In the genomic region with DNA sequence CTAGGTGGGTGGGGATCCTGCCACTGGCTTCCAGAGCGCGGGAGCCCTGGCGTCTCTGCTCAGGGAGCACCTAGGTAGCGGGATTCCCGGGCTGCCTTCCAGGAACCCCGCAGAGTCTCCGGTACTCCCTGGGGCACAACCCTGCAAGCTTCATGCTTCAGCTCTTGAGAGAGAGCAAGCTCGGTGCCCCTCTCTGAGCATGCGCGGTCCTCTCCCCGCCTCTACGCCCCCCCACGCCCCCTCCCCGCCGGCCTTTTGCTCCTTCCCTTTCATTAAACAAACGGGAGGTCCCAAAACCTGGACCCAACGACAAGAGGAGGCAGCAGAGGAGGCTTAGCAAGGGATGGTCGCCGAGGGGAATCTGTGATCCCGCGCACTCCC, we compare ENCODE assay signal across 8 mouse cellular contexts. TPM values are rescaled to one million over a fixed set of nuclear protein-coding genes. Genes with fewer than 3 reads are reported as not detected.
DNase-seq lines count a peak whose midpoint lies in the region; ATAC-seq and TF ChIP-seq lines count a peak whose summit lies in the region.

A gene (plus strand): TSS at position 253 of the 381 bp plus-strand sequence.

- H3K4me2 ChIP-seq in kidney, postnatal 0 days (ENCODE audit: low read length): peak within 1 kb of the TSS; percentile 97
- H3K4me2 ChIP-seq in liver, embryonic 12.5 days: peak within 1 kb of the TSS; percentile 68

- TF ChIP-seq EP300 in heart, adult 2 months (IDR thresholded peaks at IDR 0.05; ENCODE audit: insufficient read depth, low read depth, low read length): no peak

- no peak for DNase-seq in heart, adult 2 months
- no peak for DNase-seq in heart, adult 11 months
- DNase-seq in cerebellum, adult 8-10 months: peak; percentile 44
- DNase-seq in kidney, postnatal 0 days (ENCODE audit: low spot score): peak; percentile 65
- peak; percentile 45 for DNase-seq in right cerebral cortex, postnatal 25 days

- H3K27ac ChIP-seq in heart, adult 2 months: no peak within 1 kb of the TSS
- H3K27ac ChIP-seq in kidney, postnatal 0 days: peak within 1 kb of the TSS; percentile 68
- H3K27ac ChIP-seq in liver, embryonic 12.5 days: no peak within 1 kb of the TSS

- WGBS in heart, adult 2 months: under 1% methylated on average over 21 of the region's 21 CpGs
- under 1% methylated on average over 21 of the region's 21 CpGs for WGBS in kidney, postnatal 0 days
- WGBS in liver, embryonic 12.5 days (ENCODE audit: insufficient replicate concordance): 2% methylated on average over 21 of the region's 21 CpGs

- no peak within 1 kb of the TSS for H3K9ac ChIP-seq in heart, adult 2 months (ENCODE audit: low read depth, low read length)
- H3K9ac ChIP-seq in kidney, postnatal 0 days (ENCODE audit: low read depth, low read length): peak within 1 kb of the TSS; percentile 46
- H3K9ac ChIP-seq in liver, embryonic 12.5 days: no peak within 1 kb of the TSS

- H3K9me3 ChIP-seq in kidney, postnatal 0 days (replicated peaks; ENCODE audit: low read length): no peaks in the 10 kb centered on the region
- no peaks in the 10 kb centered on the region for H3K9me3 ChIP-seq in liver, embryonic 12.5 days (replicated peaks)

- no peaks in the 10 kb centered on the region for H3K36me3 ChIP-seq in heart, adult 2 months (ENCODE audit: control insufficient read depth, insufficient read depth, low read length)
- no peaks in the 10 kb centered on the region for H3K36me3 ChIP-seq in kidney, postnatal 0 days (ENCODE audit: insufficient read depth, low read length)
- H3K36me3 ChIP-seq in liver, embryonic 12.5 days: no peaks in the 10 kb centered on the region

- no peak for TF ChIP-seq CTCF in heart, adult 2 months (IDR thresholded peaks at IDR 0.05)
- no peak for TF ChIP-seq CTCF in kidney, postnatal 0 days (IDR thresholded peaks at IDR 0.05; ENCODE audit: low read depth)

- no peaks in the 10 kb centered on the region for H3K79me2 ChIP-seq in heart, adult 2 months (replicated peaks; ENCODE audit: control insufficient read depth, insufficient read depth, low read length)

- peak within 1 kb of the TSS; percentile 34 for H3K4me3 ChIP-seq in heart, adult 2 months
- H3K4me3 ChIP-seq in kidney, postnatal 0 days (replicated peaks; ENCODE audit: low read depth, low read length): peak within 1 kb of the TSS; percentile 59
- peak within 1 kb of the TSS; percentile 51 for H3K4me3 ChIP-seq in liver, embryonic 12.5 days

- TF ChIP-seq POLR2A in heart, adult 2 months (IDR thresholded peaks at IDR 0.05; ENCODE audit: insufficient read depth, low read depth, low read length): no peak

- H3K27me3 ChIP-seq in heart, adult 2 months (ENCODE audit: control insufficient read depth, insufficient read depth, low read length): peaks cover 7% of the 10 kb centered on the region
- no peaks in the 10 kb centered on the region for H3K27me3 ChIP-seq in kidney, postnatal 0 days (ENCODE audit: insufficient read depth, low read length)
- H3K27me3 ChIP-seq in liver, embryonic 12.5 days (replicated peaks): peaks cover 42% of the 10 kb centered on the region

- ATAC-seq in frontal cortex, adult (ENCODE audit: low TSS enrichment): peak; percentile 20; the same call in 1 of the 2 replicates
- ATAC-seq in kidney, postnatal 0 days (replicated peaks; ENCODE audit: low FRiP score, low read depth): peak; percentile 90
- no peak for ATAC-seq in liver, embryonic 12.5 days
- no peak for ATAC-seq in erythroid progenitor cell, adult 5-6 weeks (replicated peaks; ENCODE audit: low FRiP score, poor library complexity, severe bottlenecking)

- intact Hi-C loops in heart, adult 2 months (cut with DNase I): no loop called here

- H3K4me1 ChIP-seq in heart, adult 2 months (ENCODE audit: control insufficient read depth, insufficient read depth, low read length): no peaks in the 10 kb centered on the region
- H3K4me1 ChIP-seq in kidney, postnatal 0 days (replicated peaks; ENCODE audit: insufficient read depth, low read length): no peaks in the 10 kb centered on the region
- H3K4me1 ChIP-seq in liver, embryonic 12.5 days: no peaks in the 10 kb centered on the region

RNA-seq across cellular contexts. Expression of the gene that starts here (rescaled TPM):
- total RNA-seq in heart, adult 2 months (2021): under 1 TPM in 1 of 2 experiments, not detected in 1; 0.05 TPM
- polyA plus RNA-seq in heart, adult 2 months (2012; rRNA removed): not detected in 2 replicates
- polyA plus RNA-seq in kidney, postnatal 0 days (2015; fragmentation: Nextera tagmentation; extraction: Ambion mirVana): 6.5 and 6.6 TPM in 2 replicates
- 0.25 and 0.32 TPM in 2 replicates for polyA plus RNA-seq in liver, embryonic 12.5 days (2016; fragmentation: Nextera tagmentation; extraction: Ambion mirVana)
- not detected in 2 replicates for total RNA-seq in erythroid progenitor cell, adult 5-6 weeks (2015; ENCODE audit: low replicate concordance)
- total RNA-seq in erythroid progenitor cell, adult 5-6 weeks (2017; ENCODE audit: low replicate concordance): not detected in 2 replicates

Comparison
In these comparisons a context has a peak if more than half of its experiments do, and no peak if none do; other contexts are left out.
1. DNase-seq: peak in cerebellum, adult 8-10 months (single experiment), kidney, postnatal 0 days (single experiment) and right cerebral cortex, postnatal 25 days (single experiment); none in heart, adult 2 months (0 of 2) and heart, adult 11 months (single experiment).
2. ATAC-seq: peak in frontal cortex, adult (single experiment) and kidney, postnatal 0 days (single experiment); none in liver, embryonic 12.5 days (single experiment) and erythroid progenitor cell, adult 5-6 weeks (single experiment).
3. Peak in every context shown above with its lines, with median percentiles within 50 percentile points of each other: H3K4me3 ChIP-seq.